Mouse (Mus musculus): ENCODE measurements around the gene Noa1.
A peak's percentile ranks its signal among the peaks of the same experiment; 100 is the strongest.

The Noa1 gene

DNA sequence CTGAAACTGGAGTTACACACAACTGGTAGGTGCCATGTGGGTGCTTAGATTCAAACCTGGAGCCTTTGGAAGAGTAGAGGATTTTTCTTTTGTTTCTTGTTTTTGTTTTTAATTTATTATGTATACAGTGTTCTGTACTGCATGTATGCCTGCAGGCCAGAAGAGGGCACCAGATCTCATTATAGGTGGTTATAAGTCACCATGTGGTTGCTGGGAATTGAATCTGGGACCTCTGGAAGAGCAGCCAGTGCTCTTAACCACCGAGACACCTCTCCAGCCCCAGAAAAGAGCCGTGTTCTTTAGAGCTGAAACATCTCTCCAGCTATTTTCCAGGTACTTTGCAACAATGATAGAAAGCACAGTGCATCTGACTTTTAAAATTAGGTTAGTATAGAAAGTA, 19.3 kb downstream of the Noa1 start:
- DNase-seq (ENCODE audit: low spot score in 2 of 2): no peak

DNA sequence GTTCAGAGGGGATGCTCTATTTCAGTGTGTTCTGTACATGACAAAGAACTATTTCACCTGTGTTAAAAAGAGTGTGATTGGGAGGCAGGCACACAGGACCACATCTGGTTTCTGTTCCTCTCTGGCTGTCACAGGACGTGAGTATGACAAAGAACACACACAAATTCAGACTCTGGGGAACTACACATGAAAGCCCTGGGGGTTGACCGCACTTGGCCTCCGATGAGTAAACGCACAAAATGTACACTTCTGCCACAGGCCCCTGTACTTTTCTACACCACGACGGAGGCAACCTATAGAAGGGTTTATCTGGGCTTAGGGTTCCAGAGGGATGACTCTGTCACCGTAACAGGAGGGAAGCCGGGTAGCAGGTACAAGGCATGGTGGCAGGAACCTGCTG, 20.2 kb downstream of the Noa1 start:
- DNase-seq (ENCODE audit: low spot score in 2 of 2): no peak

DNA sequence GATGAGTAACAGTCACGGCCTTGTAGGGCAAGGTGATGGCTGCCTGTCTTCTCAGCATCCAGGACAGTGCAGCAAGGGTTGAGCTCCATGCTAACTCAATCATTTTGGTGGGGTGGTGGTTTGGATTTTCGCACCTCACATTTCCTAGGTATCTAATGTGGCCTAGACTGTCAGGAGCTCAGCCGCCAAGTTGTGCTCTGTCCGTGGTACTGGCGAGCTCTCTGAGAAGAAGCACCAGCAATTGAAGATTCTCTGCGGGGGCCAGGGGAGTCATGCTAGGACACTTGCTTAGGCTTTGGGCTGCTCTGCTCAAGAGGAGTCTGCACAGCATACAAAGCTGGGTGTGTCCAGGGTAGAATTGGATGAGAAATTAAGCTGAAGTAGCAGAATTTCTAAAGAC, 22.0 kb downstream of the Noa1 start:
- DNase-seq (ENCODE audit: low spot score in 2 of 2): no peak

DNA sequence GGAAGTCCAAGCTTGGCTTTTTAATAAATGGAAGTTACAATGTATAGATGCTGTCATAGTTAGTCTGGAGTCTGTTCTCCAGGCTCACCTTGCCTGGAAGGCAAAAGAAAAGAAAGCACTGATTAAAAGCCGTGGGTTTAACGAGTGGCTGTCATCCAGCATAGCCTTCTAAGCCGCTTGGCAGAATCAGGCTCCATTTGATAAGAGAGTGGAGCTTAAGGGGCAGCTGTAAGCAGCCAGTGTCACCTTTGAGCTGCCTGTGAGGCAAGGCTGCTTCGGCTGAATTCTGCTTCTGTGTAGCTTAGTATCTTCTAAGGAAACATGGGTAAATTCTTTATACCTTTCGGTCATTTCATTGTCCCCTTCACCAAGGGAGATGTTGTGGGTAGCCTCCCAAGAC, 23.0 kb downstream of the Noa1 start:
- no peak for DNase-seq (ENCODE audit: low spot score in 2 of 2)

DNA sequence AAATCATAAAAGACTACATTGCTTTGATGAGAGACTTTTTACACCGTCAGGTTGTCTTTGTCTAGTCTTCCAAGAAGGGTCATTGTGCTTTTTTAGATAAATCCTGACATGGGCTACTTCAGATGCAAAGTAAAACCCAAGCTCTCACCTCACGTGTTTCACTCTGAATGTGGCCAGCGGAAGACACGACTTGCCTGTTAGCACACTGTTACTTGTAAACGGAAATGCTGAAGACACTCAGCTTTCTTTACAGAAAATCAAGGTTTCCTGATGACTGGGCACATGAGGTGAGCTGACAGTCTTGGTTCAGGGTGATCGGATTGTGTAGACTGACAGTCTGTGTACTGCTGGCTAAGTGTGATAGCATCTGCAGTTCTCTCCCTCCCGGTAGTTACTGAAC, 24.2 kb downstream of the Noa1 start:
- DNase-seq (ENCODE audit: low spot score in 2 of 2): no peak

DNA sequence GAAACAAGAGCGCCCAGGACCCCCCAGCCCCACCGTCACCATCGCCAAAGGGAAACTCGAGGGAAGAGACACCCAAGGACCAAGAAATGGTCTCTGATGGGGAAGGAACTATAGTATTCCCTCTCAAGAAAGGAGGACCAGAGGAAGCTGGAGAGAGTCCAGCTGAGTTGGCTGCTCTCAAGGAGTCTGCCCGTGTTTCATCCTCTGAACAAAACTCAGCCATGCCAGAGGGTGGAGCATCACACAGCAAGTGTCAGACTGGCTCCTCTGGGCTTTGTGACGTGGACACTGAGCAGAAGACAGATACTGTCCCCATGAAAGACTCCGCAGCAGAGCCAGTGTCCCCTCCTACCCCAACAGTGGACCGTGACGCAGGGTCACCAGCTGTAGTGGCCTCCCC, 27.6 kb downstream of the Noa1 start:
- DNase-seq (ENCODE audit: low spot score in 2 of 2): no peak

DNA sequence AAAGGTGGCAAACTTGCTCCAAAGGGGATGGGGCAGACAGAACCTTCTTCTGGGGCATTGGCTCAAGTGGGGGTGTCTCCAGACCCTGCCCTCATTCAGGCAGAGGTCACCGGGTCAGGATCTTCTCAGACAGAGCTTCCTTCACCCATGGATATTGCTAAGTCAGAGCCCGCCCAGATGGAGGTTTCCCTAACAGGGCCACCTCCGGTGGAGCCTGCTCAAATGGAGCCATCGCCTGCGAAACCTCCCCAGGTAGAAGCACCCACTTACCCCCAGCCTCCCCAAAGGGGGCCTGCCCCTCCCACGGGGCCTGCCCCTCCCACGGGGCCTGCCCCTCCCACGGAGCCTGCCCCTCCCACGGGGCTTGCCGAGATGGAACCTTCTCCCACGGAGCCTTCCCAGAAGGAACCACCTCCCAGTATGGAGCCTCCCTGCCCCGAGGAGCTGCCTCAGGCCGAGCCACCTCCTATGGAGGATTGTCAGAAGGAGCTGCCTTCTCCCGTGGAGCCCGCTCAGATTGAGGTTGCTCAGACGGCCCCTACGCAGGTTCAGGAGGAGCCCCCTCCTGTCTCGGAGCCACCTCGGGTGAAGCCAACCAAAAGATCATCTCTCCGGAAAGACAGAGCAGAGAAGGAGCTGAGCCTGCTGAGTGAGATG, 28.2 kb downstream of the Noa1 start:
- no peak for DNase-seq (ENCODE audit: low spot score in 2 of 2)

DNA sequence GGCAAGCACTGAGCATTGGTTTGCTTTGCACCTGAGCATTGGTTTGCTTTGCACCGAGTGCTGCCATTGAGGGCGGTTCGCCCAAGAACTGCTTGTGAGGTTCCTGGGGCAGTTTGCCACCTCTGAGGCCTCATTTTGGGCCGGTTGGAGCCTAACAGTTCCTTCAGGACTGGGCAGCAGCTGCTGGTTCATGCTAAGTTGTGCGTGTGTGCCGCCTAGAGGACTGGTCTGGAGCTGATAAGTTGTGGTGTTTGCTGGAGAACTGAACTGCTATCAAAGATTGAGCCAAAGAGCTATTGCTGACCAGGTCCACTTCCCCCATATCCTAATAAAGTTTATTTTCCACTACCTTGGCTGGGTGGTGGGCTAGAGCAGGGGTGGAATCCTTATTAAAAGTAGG, 32.7 kb downstream of the Noa1 start:
- DNase-seq (ENCODE audit: low spot score in 2 of 2): no peak

DNA sequence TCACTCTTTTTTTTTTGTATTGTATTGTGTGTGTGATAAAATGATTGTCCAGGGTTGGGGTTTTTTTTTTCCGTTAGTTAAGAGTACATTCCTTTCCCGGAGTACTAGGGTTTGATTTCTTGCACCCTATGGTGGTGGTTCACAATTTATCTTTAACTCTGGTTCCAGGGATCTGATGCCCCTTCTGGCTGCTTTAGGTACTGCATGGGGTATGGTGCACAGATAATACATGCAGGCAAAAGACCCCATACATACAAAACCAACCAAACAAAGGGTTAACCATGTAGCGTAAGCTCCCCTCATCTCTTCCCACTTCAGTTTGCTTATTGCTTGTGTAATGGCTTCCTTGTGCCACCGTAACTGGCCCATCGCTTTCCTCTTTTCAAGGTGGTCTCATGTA, 33.9 kb downstream of the Noa1 start:
- DNase-seq (ENCODE audit: low spot score in 2 of 2): no peak

DNA sequence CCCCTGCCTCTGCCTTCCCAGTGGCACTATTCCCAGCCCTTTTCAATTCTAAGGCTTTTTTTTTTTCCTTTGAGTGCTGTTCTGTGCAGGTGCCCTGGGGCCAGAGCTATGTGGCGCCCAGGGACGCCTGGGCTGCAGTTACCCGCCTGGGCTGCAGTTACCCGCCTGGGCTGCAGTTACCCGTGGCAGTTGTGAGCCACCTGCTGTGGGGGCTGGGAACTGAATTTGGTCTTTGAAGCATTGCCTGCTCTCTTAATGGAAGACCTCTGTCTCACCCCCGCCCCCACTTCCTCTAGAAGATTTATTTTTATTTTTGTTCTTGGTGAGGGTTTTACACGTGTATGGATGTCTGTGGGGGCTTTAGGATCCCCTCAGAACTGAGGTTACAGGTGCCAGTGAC, 36.7 kb downstream of the Noa1 start:
- no peak for DNase-seq (ENCODE audit: low spot score in 2 of 2)

DNA sequence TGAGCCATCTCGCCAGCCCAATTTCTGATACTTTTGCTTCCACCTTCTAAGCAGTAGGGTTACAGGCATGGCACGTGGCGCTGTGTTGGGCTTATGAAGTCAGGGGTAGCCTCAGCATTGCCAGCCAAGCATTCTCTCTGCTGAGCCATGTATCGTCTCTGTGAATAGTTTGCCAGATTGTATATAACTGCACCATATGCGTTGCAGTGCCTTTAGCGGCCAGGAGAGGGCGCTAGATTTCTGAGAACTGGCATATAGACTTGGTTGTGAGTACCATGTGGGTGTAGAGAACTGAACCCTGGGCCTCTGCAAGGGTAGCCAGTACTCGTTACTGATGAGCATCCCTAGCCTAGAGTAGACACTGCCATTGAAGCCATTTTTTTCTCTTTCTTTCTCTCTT, 40.5 kb downstream of the Noa1 start:
- no peak for DNase-seq (ENCODE audit: low spot score in 2 of 2)

DNA sequence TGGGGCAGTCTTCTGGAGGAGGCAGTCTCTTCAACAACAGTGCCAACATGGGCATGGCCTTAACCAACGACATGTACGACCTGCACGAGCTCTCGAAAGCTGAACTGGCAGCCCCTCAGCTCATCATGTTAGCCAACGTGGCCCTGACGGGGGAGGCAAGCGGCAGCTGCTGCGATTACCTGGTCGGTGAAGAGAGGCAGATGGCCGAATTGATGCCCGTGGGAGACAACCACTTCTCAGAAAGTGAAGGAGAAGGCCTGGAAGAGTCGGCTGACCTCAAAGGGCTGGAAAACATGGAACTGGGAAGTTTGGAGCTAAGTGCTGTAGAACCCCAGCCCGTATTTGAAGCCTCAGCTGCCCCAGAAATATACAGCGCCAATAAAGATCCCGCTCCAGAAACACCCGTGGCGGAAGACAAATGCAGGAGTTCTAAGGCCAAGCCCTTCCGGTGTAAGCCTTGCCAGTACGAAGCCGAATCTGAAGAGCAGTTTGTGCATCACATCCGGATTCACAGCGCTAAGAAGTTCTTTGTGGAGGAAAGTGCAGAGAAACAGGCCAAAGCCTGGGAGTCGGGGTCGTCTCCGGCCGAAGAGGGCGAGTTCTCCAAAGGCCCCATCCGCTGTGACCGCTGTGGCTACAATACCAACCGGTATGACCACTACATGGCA, 41.8 kb downstream of the Noa1 start:
- no peak for DNase-seq (ENCODE audit: low spot score in 2 of 2)

DNA sequence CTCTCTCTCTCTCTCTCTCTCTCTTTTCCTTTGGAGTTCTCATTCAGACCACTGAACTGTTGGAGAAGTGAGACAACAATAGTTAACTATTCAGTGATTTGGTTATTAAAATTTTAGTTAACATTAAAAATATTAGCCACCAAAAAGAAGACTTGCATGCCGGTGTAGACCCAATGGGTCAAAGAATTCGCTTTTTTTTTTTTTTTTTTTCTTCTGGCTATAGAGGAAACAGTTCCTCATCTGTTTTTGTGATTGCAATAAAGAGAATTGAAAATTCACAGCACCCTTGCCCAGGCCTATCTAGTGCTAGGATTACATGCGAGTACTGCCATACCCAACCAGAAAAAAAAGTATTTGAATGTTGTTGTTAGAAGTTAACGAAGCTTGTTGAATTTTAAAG, 42.4 kb downstream of the Noa1 start:
- DNase-seq (ENCODE audit: low spot score in 2 of 2): no peak

DNA sequence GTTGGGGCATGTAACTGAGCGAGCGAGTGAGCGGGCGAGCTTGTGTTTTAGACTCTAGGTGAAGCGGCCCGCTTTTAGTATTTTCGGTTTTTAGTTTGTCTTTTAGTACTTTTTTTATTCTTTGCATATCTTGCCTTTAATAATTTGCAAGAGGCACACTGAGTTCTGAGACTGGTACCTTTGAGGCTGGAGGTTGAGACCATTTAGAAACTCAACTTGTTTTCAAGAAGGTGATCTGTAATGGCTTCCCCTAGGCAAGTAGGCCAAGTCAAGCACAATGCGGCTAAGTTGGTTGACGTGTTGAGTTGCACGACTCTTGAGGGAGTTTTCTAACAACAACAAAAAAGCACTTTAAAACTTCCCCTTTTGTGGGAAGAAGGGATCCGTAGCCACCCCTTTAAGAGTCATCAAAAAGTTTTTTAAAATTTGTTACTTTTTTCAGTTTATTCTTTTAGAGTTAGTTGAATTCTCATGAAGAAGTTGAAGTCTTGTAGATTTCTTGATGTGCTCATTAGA, 42.9 kb downstream of the Noa1 start:
- no peak for DNase-seq (ENCODE audit: low spot score in 2 of 2)

DNA sequence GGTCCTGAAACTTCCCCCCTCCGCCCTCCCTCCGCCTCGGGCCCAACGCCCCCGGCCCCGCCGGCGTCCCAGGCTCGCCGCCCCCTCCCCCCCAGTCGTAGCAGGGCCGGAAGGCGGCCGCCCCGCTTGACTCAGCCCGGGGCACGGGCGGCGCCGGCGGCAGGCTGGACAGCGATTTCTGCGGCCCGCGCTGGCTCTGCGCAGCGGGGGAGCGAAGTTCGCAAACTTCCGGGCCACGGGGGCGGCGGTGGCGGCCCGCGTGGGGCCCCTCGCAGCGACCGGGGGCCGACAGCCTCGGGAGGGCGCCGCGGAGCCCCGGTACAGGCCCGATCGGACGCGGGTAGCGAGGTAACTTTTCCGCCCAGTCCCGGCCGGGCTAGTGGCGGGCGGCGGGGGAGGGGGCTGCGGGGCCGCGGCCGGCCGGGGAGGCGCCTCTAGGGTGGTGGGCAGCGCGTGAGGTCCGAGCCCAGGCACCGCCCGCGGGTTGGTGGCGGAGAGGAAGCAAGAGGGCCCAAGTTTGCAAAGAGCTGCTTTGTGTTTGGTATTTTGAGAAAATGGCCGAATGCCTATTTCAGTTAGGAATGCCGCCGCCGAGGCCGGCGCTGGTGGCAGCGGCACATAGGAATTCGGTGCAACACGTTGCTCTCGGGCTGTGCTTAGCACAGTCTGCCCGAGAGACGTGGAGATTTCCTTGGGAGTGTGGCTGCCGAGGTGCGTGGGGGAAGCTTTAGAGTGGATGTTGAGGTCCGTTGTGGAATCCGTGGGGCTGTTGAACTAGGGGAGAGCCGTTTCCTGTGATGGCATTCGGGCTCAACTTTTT, 43.6 kb downstream of the Noa1 start:
- peak; percentile 46 to 48 for DNase-seq (ENCODE audit: low spot score in 2 of 2)

DNA sequence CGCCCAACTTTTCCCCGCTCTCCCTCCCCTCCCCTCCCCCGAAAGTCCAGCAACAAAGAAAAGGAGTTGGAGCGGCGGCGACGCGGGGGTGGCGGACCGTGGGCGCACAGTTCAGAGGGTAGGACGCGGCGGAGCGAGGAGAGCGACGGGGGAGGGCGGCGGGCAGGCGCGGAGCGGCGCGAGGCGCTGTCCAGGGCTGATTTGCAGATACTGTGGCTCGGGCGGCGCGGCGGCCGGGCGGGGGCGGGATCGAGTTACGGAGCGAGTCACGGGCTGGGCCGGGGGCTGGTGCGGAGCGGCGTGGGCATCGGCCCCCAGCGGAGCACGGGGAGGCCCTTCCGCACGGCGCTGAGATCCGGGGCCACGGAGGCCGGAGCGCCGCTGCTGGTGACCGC, 44.2 kb downstream of the Noa1 start:
- DNase-seq (ENCODE audit: low spot score in 2 of 2): peak; percentile 45 to 75

DNA sequence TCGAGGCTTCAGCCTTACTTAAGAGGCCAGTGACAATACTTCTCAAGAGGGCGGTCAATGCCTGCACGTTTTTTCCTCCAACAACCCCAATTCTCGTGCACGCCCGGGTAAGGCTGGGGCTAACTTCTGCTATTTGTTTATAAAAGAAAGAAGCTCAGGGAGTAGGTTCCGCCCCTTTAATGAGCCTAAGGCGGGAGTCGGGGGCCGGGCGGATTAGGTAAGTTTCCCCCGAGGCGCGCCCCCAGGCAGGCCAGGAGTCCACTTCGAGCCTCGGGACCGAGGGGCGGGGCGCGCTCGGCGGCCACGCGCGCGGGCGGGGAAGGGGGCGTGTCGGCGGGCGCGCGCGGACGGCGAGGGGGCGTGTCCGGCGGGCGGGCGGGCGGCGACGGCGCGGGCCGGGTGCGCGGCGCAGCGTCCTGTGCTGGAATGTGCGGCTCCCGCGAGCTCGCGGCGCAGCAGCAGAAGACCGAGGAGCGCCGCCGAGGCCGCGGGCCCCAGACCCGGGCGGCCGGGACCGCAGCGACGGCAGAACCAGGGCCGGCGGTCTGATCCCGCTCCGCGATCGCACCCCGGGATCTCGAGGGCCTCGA, 44.7 kb downstream of the Noa1 start, which contains the start of gene Rest:
Gene Rest (plus strand): TSS at position 411 of the 590 bp plus-strand sequence.
- peak; percentile 71 to 75 for DNase-seq (ENCODE audit: low spot score in 2 of 2)

DNA sequence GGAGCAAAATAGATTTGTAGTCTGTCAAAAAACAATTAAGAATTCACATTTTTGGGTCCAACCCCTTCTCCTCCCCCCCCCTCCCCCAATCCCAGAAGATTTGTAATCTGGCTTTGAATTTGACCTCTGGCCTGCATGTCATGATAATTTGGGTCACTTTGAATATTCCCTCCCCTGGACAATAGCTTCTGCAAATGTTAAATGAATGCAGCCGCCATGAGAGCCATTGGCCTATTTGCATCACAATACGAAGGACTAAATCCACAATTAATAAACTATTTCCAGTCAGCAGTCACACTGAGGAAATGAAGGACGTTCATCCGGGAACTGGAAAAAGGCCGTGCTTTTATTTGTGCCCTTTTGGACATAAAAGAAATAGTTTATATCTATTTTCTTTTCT, 47.8 kb downstream of the Noa1 start:
- DNase-seq (ENCODE audit: low spot score in 2 of 2): no peak

DNA sequence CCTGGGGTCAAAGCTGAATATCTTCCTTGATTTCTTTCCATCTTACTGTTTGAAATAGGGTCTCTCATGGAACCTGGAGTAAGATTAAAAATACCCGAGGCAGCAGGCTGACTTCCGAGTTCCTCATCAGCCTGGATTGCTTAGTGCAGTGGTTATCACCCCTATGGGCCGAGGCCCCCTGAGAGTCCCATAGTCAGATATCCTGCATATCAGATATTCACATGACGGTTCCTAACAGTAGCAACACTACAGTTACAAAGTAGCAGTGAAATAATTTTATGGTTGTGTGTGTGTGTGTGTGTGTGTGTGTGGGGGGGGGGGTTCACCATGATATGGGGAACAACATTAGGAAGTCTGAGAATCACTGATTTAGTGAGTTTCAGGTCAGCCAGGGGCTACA, 48.7 kb downstream of the Noa1 start:
- no peak for DNase-seq (ENCODE audit: low spot score in 2 of 2)

DNA sequence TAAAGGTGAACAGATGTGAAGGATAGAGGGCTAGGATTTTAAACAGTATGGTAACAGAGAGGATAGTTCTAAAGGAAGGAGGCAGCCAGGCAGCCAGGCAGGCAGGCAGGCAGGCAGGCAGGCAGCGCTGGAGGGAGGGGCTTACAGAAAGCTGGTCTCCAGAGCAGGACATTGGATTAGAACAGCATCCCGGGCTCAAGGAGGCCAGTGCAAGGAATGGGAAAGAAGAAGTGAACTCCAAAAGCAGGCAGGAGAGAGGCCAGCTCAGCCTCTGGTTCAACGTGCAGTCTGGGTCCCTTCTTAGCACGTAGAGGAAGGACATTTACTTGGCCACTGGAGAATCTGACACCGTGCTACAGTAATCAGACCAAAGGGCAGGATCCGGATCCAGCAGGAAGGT, 49.7 kb downstream of the Noa1 start:
- no peak for DNase-seq (ENCODE audit: low spot score in 2 of 2)

DNA sequence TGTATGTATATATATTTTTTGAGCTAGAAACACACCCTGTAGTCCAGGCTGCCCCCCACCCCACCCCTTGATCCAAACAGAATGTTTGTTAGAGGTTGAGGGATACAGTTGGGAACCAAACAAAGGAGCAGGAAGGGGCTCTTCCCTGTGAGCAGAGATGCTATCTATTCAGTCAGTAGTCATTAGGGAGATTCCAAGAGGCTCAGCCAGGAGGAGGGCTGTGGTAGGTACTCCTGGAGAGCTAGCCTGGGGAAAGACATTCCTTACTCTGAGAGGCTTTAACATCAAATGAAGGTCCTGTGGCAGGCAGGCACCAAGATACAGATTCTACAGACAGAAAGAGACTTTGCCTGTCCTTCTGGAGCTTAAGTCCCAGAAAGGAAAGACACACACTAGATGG, 50.6 kb downstream of the Noa1 start:
- no peak for DNase-seq (ENCODE audit: low spot score in 2 of 2)

DNA sequence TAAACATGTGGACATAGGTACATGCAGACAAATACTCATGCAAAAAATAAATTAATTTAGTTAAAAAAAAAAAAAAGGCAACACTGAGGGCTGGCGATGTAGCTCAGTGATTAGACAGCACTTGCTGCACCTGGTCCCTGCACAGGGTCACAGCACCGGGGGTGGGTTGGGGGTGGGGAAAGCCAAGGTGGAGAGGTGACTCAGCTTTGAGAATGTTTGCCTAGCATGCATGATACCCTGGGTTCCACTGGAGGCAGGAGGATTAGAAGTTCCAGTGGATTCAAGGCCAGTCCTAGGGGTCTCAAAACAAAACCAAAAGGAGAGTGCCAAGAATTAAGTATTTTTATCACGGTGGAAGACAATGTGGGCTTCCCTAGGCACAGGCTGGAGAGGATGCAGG, 52.3 kb downstream of the Noa1 start:
- no peak for DNase-seq (ENCODE audit: low spot score in 2 of 2)

All from urinary bladder, postnatal 36 days (tissue).